Mouse (Mus musculus) cerebral cortex, adult 2 months (tissue): ENCODE measurements around the gene Camsap3.

ENCODE experiments used
- WGBS: fragments of 180-500 bp; shearing (Covaris S2); methylation state at CpG from one replicate; pipeline ENCODE4 v1.1.7; 2018; 5-methylcytosine and 5-hydroxymethylcytosine counted together

Gene Camsap3

GRCm38 (mm10) chr8:3586993-3587390 is at the start of gene Camsap3:
Gene Camsap3 (plus strand): TSS chr8:3587293.
- WGBS, result 5% methylated on average over 7 of the region's 7 CpGs

GRCm38 (mm10) chr8:3537666-3538065 is 49.4 kb upstream of the Camsap3 start:
- WGBS, result 95% methylated on average over 26 of the region's 26 CpGs

- 79% methylated on average over 7 of the region's 7 CpGs for WGBS
These were observed 47.9 kb upstream of the Camsap3 start for GRCm38 (mm10) chr8:3539146-3539545.

GRCm38 (mm10) chr8:3540076-3540475 is 47.0 kb upstream of the Camsap3 start:
- 96% methylated on average over 4 of the region's 4 CpGs for WGBS

GRCm38 (mm10) chr8:3546511-3546910 is 40.6 kb upstream of the Camsap3 start:
- WGBS, result 96% methylated on average over 2 of the region's 2 CpGs

- 69% methylated on average over 1 of the region's 1 CpGs for WGBS
These were observed 34.9 kb upstream of the Camsap3 start for GRCm38 (mm10) chr8:3552240-3552639.

GRCm38 (mm10) chr8:3556114-3556513 is 31.0 kb upstream of the Camsap3 start:
- 57% methylated on average over 4 of the region's 4 CpGs for WGBS

- 14% methylated on average over 12 of the region's 12 CpGs for WGBS
These were observed 19.3 kb upstream of the Camsap3 start, which contains the start of gene C330021F23Rik for GRCm38 (mm10) chr8:3567641-3568371. Gene C330021F23Rik (plus strand): TSS chr8:3567990.

GRCm38 (mm10) chr8:3568378-3568777 is 18.7 kb upstream of the Camsap3 start:
- WGBS, result 25% methylated on average over 7 of the region's 7 CpGs

- 85% methylated on average over 5 of the region's 5 CpGs for WGBS
These were observed 17.3 kb upstream of the Camsap3 start for GRCm38 (mm10) chr8:3569784-3570183.

GRCm38 (mm10) chr8:3574546-3574945 is 12.5 kb upstream of the Camsap3 start:
- 91% methylated on average over 3 of the region's 3 CpGs for WGBS

- 74% methylated on average over 15 of the region's 15 CpGs for WGBS
These were observed 10.7 kb upstream of the Camsap3 start for GRCm38 (mm10) chr8:3576211-3576960.

- 83% methylated on average over 9 of the region's 9 CpGs for WGBS
These were observed 7.4 kb upstream of the Camsap3 start for GRCm38 (mm10) chr8:3579390-3580364.

GRCm38 (mm10) chr8:3581961-3582360 is 5.1 kb upstream of the Camsap3 start:
- WGBS, result 84% methylated on average over 3 of the region's 3 CpGs

- WGBS, result 90% methylated on average over 2 of the region's 2 CpGs
These were observed 641 bp upstream of the Camsap3 start for GRCm38 (mm10) chr8:3586452-3586851.

- WGBS, result under 1% methylated on average over 73 of the region's 77 CpGs
These were observed 531 bp downstream of the Camsap3 start for GRCm38 (mm10) chr8:3587391-3588257.

GRCm38 (mm10) chr8:3588258-3588633 is 1.2 kb downstream of the Camsap3 start:
- 16% methylated on average over 11 of the region's 11 CpGs for WGBS

- WGBS, result 50% methylated on average over 3 of the region's 3 CpGs
These were observed 6.4 kb downstream of the Camsap3 start for GRCm38 (mm10) chr8:3593470-3593869.

GRCm38 (mm10) chr8:3594466-3594865 is 7.4 kb downstream of the Camsap3 start:
- WGBS, result 88% methylated on average over 2 of the region's 2 CpGs

GRCm38 (mm10) chr8:3598054-3598453 is 11.0 kb downstream of the Camsap3 start:
- WGBS, result 81% methylated on average over 3 of the region's 3 CpGs

- 89% methylated on average over 1 of the region's 1 CpGs for WGBS
These were observed 12.1 kb downstream of the Camsap3 start for GRCm38 (mm10) chr8:3599219-3599618.
